Mouse (Mus musculus) testis, adult 2 months (tissue): ENCODE results near the gene Thsd4. TPM values are rescaled to one million over a fixed set of nuclear protein-coding genes. Genes with fewer than 3 reads are reported as not detected.
A peak's percentile ranks its signal among the peaks of the same experiment; 100 is the strongest.

Source experiments
- H3K27ac ChIP-seq: fragments of 200-500 bp; 2 replicates; pipeline ENCODE4 v1.5.1; 2012; ENCODE audit warnings: low read depth, low read length; ENCODE audit not compliant: control insufficient read depth, insufficient read depth
- H3K27me3 ChIP-seq: fragments of 200-500 bp; 2 replicates; pipeline ENCODE4 v1.6.1; 2012; ENCODE audit warnings: mild to moderate bottlenecking, low read length, moderate library complexity; ENCODE audit not compliant: control insufficient read depth, insufficient read depth
- H3K36me3 ChIP-seq: fragments of 200-500 bp; 2 replicates; pipeline ENCODE4 v1.6.1; 2012; ENCODE audit warnings: mild to moderate bottlenecking, low read length; ENCODE audit not compliant: control insufficient read depth, insufficient read depth
- H3K4me1 ChIP-seq: fragments of 200-500 bp; 2 replicates; pipeline ENCODE4 v1.6.1; 2012; ENCODE audit warnings: low read length; ENCODE audit not compliant: control insufficient read depth, insufficient read depth
- H3K4me3 ChIP-seq: fragments of 200-500 bp; 2 replicates; pipeline ENCODE4 v1.5.1; 2012; ENCODE audit warnings: low read depth, mild to moderate bottlenecking, low read length, moderate library complexity, mixed read lengths; ENCODE audit not compliant: control insufficient read depth
- CTCF ChIP-seq: fragments of 200-500 bp; IDR thresholded peaks from 2 replicates; pipeline ENCODE4 v1.5.1; 2012; ENCODE audit warnings: low read depth, mild to moderate bottlenecking, inconsistent platforms, low read length, moderate library complexity; ENCODE audit not compliant: control insufficient read depth, insufficient read depth, insufficient replicate concordance
- POLR2A ChIP-seq: fragments of 200-500 bp; IDR thresholded peaks from 2 replicates; pipeline ENCODE4 v1.6.1; 2012; ENCODE audit warnings: low read depth, mild to moderate bottlenecking, inconsistent platforms, low read length, moderate library complexity; ENCODE audit not compliant: control insufficient read depth
- polyA plus RNA-seq: library from polyadenylated mRNA; depleted of rRNA; stranded (reverse); fragments of >200 nt; gene quantifications from 2 replicates; pipeline ENCODE4 v1.2.3, GENCODE M21; 2012

Gene Thsd4
- polyA plus RNA-seq, 1 experiment: 1.4 TPM

GRCm38 (mm10) chr9:60251765-60252164 lies 270.1 kb downstream of the Thsd4 start:
- Histone ChIP-seq H3K36me3 (no peaks in the 10 kb centered on the region), H3K27me3 (no peaks in the 10 kb centered on the region), H3K4me3 (no peak overlapping the region), H3K4me1 (no peaks in the 10 kb centered on the region), H3K27ac (no peak overlapping the region)
- TF ChIP-seq POLR2A (no peak), CTCF (peak; percentile 25; the same call in 1 of the 2 replicates)

- H3K4me1 ChIP-seq: no peaks in the 10 kb centered on the region
- no peak for TF ChIP-seq CTCF
- TF ChIP-seq POLR2A: no peak
- H3K4me3 ChIP-seq: no peak overlapping the region
- H3K27me3 ChIP-seq: no peaks in the 10 kb centered on the region
- H3K27ac ChIP-seq: no peak overlapping the region
- H3K36me3 ChIP-seq: no peaks in the 10 kb centered on the region
Measured at GRCm38 (mm10) chr9:60250403-60250802, 271.4 kb downstream of the Thsd4 start.

- Histone ChIP-seq H3K27me3 (no peaks in the 10 kb centered on the region), H3K4me1 (no peaks in the 10 kb centered on the region), H3K27ac (no peak overlapping the region), H3K4me3 (no peak overlapping the region), H3K36me3 (no peaks in the 10 kb centered on the region)
- no peak for TF ChIP-seq POLR2A
- TF ChIP-seq CTCF: no peak
Measured at GRCm38 (mm10) chr9:60247998-60248397, 273.8 kb downstream of the Thsd4 start.

DNA sequence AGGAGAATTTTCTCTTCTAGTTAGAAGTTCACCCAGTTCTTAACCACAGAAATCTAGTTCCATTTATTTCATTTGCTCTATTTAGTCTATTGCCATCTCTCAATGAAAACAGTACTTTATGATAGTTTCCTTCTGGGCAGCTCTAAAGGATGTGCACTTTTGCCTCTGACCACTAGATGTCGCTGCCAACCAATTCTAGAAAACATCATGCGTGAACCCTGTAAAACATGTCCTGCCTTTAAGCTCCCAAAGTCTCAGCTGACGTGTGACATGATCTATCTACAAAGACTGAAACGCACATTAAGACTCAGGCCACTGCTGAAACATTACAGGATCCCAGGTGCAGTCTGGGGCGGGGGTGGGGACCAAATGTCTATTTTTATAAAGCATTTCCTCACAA lies 276.9 kb downstream of the Thsd4 start:
- Histone ChIP-seq H3K4me3 (no peak overlapping the region), H3K27ac (no peak overlapping the region), H3K27me3 (no peaks in the 10 kb centered on the region), H3K36me3 (no peaks in the 10 kb centered on the region), H3K4me1 (no peaks in the 10 kb centered on the region)
- TF ChIP-seq CTCF (peak; percentile 58; the same call in 1 of the 2 replicates), POLR2A (no peak)

- H3K36me3 ChIP-seq: no peaks in the 10 kb centered on the region
- H3K27me3 ChIP-seq: no peaks in the 10 kb centered on the region
- TF ChIP-seq POLR2A (no peak), CTCF (peak; percentile 78; the same call in 1 of the 2 replicates)
- H3K4me3 ChIP-seq: no peak overlapping the region
- no peaks in the 10 kb centered on the region for H3K4me1 ChIP-seq
- no peak overlapping the region for H3K27ac ChIP-seq
Measured at GRCm38 (mm10) chr9:60243503-60243902, 278.3 kb downstream of the Thsd4 start.

GRCm38 (mm10) chr9:60237667-60238066 lies 284.2 kb downstream of the Thsd4 start:
- no peak for TF ChIP-seq POLR2A
- TF ChIP-seq CTCF: peak; percentile 43; the same call in 1 of the 2 replicates
- no peak overlapping the region for H3K27ac ChIP-seq
- no peaks in the 10 kb centered on the region for H3K4me1 ChIP-seq
- H3K36me3 ChIP-seq: no peaks in the 10 kb centered on the region
- no peaks in the 10 kb centered on the region for H3K27me3 ChIP-seq
- no peak overlapping the region for H3K4me3 ChIP-seq

GRCm38 (mm10) chr9:60236155-60236554 lies 285.7 kb downstream of the Thsd4 start:
- H3K4me1 ChIP-seq: no peaks in the 10 kb centered on the region
- H3K27ac ChIP-seq: no peak overlapping the region
- H3K27me3 ChIP-seq: no peaks in the 10 kb centered on the region
- no peak for TF ChIP-seq POLR2A
- TF ChIP-seq CTCF: no peak
- H3K4me3 ChIP-seq: no peak overlapping the region
- no peaks in the 10 kb centered on the region for H3K36me3 ChIP-seq
